Mouse (Mus musculus): ENCODE data around the gene Irf4.

Gene Irf4

DNA sequence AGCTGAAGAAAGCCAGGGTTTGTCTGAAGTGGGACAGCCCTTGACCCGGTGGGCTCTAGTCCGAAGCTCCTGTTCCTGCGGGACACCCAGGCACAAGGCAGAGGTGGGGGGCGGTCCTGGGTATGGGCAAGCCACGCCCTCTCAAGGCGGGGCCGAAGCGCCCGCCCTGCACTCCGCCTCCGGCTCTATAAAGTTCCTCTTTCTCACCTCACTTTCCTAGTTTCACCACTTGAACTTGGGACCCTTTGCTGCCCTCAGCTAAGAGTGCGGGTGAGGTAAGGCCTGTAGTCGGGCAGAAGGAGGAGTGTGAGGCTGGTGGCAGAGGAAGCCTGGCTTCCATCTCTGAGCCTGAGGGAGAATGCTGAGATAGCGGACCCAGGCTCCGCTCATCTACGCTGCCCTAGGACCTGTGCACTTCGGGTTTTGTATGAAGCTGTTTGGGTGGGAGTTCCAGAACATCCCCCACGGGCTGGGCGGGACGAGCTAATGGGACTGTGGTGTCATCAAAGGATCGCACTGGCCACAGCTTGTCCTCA, at the start of gene Irf4:
Irf4 (plus strand) TSS at position 206 of the 536 bp plus-strand sequence.
- in situ Hi-C loops (cut with MboI; ENCODE audit: low pct_unique_long_range_greater_than_20kb in 1 of 2, low sequenced_read_pairs in 2 of 2, unreplicated experiment in 1 of 2) = no loop called here

GRCm38 (mm10) chr13:30702695-30703094, 46.3 kb upstream of the Irf4 start:
- in situ Hi-C loops (cut with MboI; ENCODE audit: low pct_unique_long_range_greater_than_20kb in 1 of 2, low sequenced_read_pairs in 2 of 2, unreplicated experiment in 1 of 2) = no loop called here

GRCm38 (mm10) chr13:30704246-30705095, 44.6 kb upstream of the Irf4 start:
- in situ Hi-C loops (cut with MboI; ENCODE audit: low pct_unique_long_range_greater_than_20kb in 1 of 2, low sequenced_read_pairs in 2 of 2, unreplicated experiment in 1 of 2) = no loop called here

- in situ Hi-C loops (cut with MboI; ENCODE audit: low pct_unique_long_range_greater_than_20kb in 1 of 2, low sequenced_read_pairs in 2 of 2, unreplicated experiment in 1 of 2) = no loop called here
These were observed 38.0 kb upstream of the Irf4 start for GRCm38 (mm10) chr13:30711066-30711465.

DNA sequence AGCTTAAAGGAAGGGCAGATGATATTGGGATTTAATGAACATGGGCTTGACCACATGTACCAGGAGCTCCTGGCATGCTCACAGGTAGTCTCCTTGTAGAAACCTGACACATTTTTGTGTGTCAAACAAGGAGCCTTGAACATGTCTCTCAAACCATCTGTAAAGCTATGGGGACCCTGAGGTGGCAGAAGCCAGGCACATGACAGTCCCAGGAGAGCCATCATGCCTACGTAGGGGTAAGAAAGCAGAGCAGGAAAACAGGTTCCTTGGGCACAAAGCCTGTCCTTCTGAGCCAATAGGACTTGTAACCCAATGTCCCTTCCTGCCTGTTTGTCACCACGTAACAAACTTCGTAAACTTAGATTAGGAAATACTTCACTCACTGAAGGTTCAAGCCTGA, 37.3 kb upstream of the Irf4 start:
- in situ Hi-C loops (cut with MboI; ENCODE audit: low pct_unique_long_range_greater_than_20kb in 1 of 2, low sequenced_read_pairs in 2 of 2, unreplicated experiment in 1 of 2) = no loop called here

DNA sequence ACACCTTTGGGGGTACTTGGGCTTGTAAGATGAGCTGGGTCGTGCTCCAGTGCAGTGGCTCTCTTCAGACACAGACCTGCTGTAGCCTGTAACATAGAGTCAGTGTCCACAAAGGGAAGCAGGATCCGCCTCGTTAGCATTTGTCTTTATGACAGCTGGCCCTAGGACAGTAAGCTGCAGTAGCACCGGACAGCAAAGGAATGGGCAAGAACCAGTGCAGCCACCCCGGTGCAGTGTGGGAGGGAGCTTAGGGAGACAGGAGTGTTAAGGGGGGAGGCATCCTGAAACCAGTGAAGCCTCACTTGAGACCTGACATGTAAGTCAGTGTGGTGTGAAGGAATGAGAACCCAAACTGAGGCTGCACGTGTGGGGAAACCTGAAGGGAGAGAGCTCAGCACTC, 36.7 kb upstream of the Irf4 start:
- in situ Hi-C loops (cut with MboI; ENCODE audit: low pct_unique_long_range_greater_than_20kb in 1 of 2, low sequenced_read_pairs in 2 of 2, unreplicated experiment in 1 of 2) = no loop called here

DNA sequence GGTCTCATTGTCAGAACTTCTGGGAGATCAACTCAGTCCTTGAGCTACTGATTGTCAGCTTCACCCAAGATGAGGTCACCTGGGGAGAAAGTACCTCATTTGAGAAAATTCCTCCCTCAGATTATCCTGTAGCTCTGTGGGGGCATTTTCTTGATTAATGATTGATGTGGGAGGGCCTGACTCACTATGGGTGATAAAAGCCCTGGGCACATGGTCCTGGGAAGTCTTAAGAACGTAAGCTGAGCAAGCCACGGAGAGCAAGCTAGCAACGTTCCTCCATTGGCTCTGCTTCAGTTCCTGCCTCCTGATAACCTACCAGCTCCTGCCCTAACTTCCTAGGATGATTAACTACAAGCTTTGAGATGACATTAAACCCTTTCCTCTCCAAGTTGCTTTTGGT, 35.4 kb upstream of the Irf4 start:
- in situ Hi-C loops (cut with MboI; ENCODE audit: low pct_unique_long_range_greater_than_20kb in 1 of 2, low sequenced_read_pairs in 2 of 2, unreplicated experiment in 1 of 2) = no loop called here

- in situ Hi-C loops (cut with MboI; ENCODE audit: low pct_unique_long_range_greater_than_20kb in 1 of 2, low sequenced_read_pairs in 2 of 2, unreplicated experiment in 1 of 2) = no loop called here
These were observed 34.5 kb upstream of the Irf4 start for GRCm38 (mm10) chr13:30714552-30714951.

DNA sequence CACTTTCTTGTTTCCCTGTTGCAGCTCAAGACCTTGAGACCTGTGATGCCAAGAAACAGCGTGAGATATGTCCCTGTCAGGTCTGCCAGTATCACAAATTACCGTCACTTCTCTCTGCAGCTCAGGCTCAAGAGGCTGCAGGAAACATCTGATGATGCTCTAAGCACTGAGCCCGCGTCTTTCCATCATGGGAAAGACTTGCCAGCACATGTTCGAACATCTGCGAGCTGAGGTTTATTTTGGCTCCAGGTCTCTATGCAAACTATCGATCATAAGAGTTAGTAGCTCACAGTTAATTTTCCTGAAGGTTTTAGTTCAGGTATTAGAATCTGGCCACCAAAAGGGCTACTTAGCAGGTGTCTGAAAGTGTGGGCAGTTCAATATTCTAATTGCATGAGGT, 34.0 kb upstream of the Irf4 start:
- in situ Hi-C loops (cut with MboI; ENCODE audit: low pct_unique_long_range_greater_than_20kb in 1 of 2, low sequenced_read_pairs in 2 of 2, unreplicated experiment in 1 of 2) = no loop called here

DNA sequence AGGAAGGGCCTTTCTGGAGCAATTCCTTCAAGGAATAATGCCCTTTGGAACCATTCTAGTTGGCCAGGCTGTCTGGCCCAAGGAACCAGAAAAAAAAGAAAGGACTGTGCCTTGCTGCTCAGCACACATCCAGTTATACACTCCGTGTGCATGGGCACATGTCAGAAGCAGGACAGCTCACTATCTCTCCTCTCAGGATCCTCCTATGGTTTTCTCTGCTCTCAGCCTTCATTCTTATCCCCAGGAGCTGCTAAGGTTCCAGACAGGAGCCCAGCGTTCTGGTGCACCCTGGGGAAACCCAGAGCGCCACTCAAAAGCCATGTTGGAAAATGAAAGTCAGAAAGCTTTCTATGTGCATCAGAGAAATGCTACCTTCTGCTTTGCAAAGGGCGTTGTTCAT, 33.5 kb upstream of the Irf4 start:
- in situ Hi-C loops (cut with MboI; ENCODE audit: low pct_unique_long_range_greater_than_20kb in 1 of 2, low sequenced_read_pairs in 2 of 2, unreplicated experiment in 1 of 2) = no loop called here

DNA sequence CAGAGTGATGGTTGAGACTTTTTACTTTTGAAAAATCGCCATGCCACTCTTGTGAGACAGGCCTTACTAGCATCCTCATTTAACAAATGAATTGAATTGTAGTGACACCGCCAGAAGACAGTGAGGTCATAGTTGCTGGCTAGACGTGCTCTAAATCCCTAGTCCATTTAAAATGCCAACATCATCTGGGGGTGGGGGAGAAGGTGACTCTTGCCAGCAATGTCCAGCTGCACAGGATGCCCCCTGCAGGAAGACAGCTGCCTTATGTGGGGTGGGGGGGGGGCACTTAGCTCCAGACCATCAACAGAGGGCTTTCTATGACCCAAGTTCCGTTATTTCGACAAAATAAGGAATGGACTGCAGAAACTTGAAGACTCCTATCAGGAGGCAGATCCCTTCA, 32.4 kb upstream of the Irf4 start:
- in situ Hi-C loops (cut with MboI; ENCODE audit: low pct_unique_long_range_greater_than_20kb in 1 of 2, low sequenced_read_pairs in 2 of 2, unreplicated experiment in 1 of 2) = no loop called here

DNA sequence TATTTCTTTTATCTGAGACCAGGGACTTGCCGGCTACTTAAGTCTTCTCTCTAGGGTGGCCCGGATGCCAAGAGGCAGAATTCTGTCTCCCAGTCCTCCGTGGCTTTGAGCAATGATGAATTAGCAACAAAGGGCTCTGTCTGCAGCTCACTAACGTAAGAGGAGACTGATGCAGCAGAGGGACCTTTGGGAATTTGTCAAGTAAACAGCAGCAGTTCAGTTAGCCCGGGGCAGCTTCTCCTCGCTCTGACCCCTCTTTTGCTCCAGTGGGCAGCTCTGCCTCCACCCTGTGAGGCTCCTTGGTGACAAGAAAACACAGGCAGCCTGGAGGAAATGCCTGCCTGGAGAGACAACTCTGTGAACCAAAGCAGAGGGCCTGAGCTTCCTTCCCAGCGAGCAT, 26.4 kb upstream of the Irf4 start:
- in situ Hi-C loops (cut with MboI; ENCODE audit: low pct_unique_long_range_greater_than_20kb in 1 of 2, low sequenced_read_pairs in 2 of 2, unreplicated experiment in 1 of 2) = no loop called here

GRCm38 (mm10) chr13:30723258-30723657, 25.8 kb upstream of the Irf4 start:
- in situ Hi-C loops (cut with MboI; ENCODE audit: low pct_unique_long_range_greater_than_20kb in 1 of 2, low sequenced_read_pairs in 2 of 2, unreplicated experiment in 1 of 2) = no loop called here

GRCm38 (mm10) chr13:30723858-30724257, 25.2 kb upstream of the Irf4 start:
- in situ Hi-C loops (cut with MboI; ENCODE audit: low pct_unique_long_range_greater_than_20kb in 1 of 2, low sequenced_read_pairs in 2 of 2, unreplicated experiment in 1 of 2) = no loop called here

DNA sequence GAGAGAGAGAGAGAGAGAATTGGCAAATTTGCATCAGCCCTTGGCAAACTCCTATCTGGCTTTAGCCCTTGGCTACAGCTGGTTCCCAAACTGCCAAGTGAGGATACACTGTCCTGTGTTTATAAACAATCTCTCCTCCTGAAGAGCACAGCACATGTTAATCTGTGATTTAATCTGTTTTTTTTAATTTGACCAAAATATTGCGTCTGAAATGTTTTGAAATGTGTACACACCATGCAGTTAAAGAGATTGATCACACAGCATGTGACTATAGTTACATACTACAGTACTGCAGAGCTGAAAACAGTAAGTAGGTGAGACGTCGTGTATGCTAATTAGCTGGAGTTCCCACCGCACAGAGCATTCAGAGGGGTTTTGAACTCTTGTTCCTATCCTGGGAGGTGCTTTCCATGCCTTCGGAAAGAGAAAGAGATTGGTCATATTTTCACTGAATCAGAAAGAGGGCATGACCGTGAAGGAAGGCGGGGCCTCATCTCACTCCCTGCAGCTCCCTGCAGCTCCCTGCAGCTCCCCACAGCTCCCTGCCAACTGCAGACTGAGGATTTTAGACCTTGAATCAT, 24.2 kb upstream of the Irf4 start:
- in situ Hi-C loops (cut with MboI; ENCODE audit: low pct_unique_long_range_greater_than_20kb in 1 of 2, low sequenced_read_pairs in 2 of 2, unreplicated experiment in 1 of 2) = no loop called here

- in situ Hi-C loops (cut with MboI; ENCODE audit: low pct_unique_long_range_greater_than_20kb in 1 of 2, low sequenced_read_pairs in 2 of 2, unreplicated experiment in 1 of 2) = no loop called here
These were observed 22.1 kb upstream of the Irf4 start for GRCm38 (mm10) chr13:30726879-30727278.

- in situ Hi-C loops (cut with MboI; ENCODE audit: low pct_unique_long_range_greater_than_20kb in 1 of 2, low sequenced_read_pairs in 2 of 2, unreplicated experiment in 1 of 2) = no loop called here
These were observed 20.9 kb upstream of the Irf4 start for GRCm38 (mm10) chr13:30728155-30728554.

DNA sequence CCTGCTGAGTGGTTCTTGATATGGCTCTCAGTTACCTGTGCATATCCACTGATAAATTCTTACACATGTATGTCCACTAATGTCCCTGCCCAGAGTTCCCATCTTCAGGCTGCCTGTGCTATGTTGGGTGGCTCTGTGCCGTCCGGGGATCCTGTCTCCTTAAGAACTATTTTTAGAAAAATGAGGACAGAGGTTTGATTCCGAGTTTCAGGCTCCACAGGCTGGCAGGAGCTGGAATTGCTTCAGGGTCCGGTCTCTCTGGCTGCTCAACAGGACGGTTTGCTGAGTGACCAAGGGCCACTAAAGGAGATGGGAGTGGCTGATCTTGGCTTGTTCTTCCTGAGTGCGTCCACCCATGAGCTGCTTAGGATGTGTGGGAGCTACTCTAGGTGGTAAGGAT, 19.8 kb upstream of the Irf4 start:
- in situ Hi-C loops (cut with MboI; ENCODE audit: low pct_unique_long_range_greater_than_20kb in 1 of 2, low sequenced_read_pairs in 2 of 2, unreplicated experiment in 1 of 2) = no loop called here

DNA sequence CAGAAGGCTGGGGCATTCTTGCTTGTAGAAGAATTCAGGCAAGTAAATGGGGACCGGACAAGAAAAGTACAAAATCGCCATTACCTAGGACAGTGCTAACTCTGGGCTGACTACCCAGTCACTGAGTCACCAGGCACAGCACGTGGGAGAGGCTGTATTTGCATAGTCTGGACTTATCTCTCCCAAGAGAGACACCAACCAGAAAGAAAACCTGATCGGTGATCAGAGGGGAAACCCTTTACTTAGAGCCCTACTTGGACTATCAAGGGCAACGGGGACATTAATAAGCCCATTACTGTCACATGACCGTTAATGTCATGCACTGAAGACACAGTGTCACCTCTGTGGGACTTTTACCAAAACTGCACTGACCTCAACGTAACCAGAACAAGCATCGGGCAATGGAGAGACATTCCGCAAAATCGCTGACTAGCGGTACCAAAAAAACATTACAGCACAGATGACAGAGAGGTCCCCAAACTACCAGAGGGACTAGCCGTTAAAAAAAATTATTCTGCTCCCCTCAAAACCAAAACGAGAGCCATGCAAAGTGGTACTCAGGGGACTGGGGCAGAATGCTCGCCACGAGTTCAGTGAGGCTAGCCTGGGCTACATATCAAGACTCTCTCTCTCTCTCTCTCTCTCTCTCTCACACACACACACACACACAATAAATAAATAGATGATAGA, 18.8 kb upstream of the Irf4 start:
- in situ Hi-C loops (cut with MboI; ENCODE audit: low pct_unique_long_range_greater_than_20kb in 1 of 2, low sequenced_read_pairs in 2 of 2, unreplicated experiment in 1 of 2) = no loop called here
